23 mouse cellular contexts compared by ENCODE assay signal in the genomic region with DNA sequence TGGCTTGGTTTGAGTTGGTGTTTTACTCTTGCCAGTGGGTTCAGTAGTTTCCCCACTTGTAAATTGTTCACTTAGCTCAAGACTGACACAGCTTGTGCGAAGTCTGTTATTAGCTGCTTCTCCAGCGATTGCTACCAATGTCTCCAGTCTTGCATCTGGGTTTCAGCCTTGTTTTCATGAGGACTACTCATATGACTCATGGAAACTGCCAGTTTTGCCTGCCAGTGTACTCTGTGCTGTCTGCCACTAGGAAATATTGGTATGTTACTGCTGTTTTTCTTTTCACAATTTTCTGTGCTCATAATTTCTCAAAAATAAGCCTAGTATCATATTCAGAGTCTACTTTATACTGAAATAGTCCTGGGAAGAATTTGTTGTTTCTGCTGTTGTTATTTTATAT.
A peak's percentile ranks its signal among the peaks of the same experiment; 100 is the strongest.
DNase-seq lines count a peak whose midpoint lies in the region; ATAC-seq and TF ChIP-seq lines count a peak whose summit lies in the region.
"Had no signal": no experiment of that assay in that cellular context is flagged by ENCODE, and none has a peak within 500 bp of the region (broad histone marks: within the 10 kb centered on the region; RNA-seq: fewer than 3 reads in every experiment).

No protein-coding gene starts in this region.

- no peak overlapping the region for H3K9ac ChIP-seq in forebrain, embryonic 13.5 days
- H3K9ac ChIP-seq: embryonic facial prominence, embryonic 15.5 days; heart, embryonic 15.5 days had no signal

- H3K9me3 ChIP-seq in forebrain, embryonic 13.5 days (replicated peaks) = no peaks in the 10 kb centered on the region
- H3K9me3 ChIP-seq in forebrain, embryonic 10.5 days = no peaks in the 10 kb centered on the region
- H3K9me3 ChIP-seq: embryonic facial prominence, embryonic 15.5 days; heart, embryonic 10.5 days; heart, embryonic 15.5 days had no signal

- H3K4me1 ChIP-seq in forebrain, embryonic 13.5 days = no peaks in the 10 kb centered on the region
- no peaks in the 10 kb centered on the region for H3K4me1 ChIP-seq in forebrain, embryonic 10.5 days
- H3K4me1 ChIP-seq: embryonic facial prominence, embryonic 15.5 days; heart, embryonic 10.5 days; heart, embryonic 15.5 days had no signal

- TF ChIP-seq CTCF in layer of hippocampus, adult 2 months (conservative IDR thresholded peaks at IDR 0.05) = peak; percentile 50

- peak; percentile 50; the same call in 1 of the 2 replicates for ATAC-seq in forebrain, embryonic 13.5 days
- ATAC-seq in frontal cortex, adult (ENCODE audit: low TSS enrichment) = peak; percentile 62
- ATAC-seq: hindbrain, embryonic 16.5 days; inflammation-experienced regulatory T-cells, adult 6 months; intestine, postnatal 0 days had no signal

- no peak overlapping the region for H3K27ac ChIP-seq in forebrain, embryonic 13.5 days
- H3K27ac ChIP-seq in forebrain, embryonic 10.5 days = no peak overlapping the region
- H3K27ac ChIP-seq in layer of hippocampus, adult 2 months = no peak overlapping the region
- H3K27ac ChIP-seq: embryonic facial prominence, embryonic 15.5 days; heart, embryonic 10.5 days; heart, embryonic 15.5 days had no signal

- H3K4me2 ChIP-seq in forebrain, embryonic 13.5 days = no peak overlapping the region
- H3K4me2 ChIP-seq: embryonic facial prominence, embryonic 15.5 days; heart, embryonic 15.5 days had no signal

- no peak for DNase-seq in forebrain, embryonic 10.5 days (ENCODE audit: extremely low spot score, low spot score)
- no peak for DNase-seq in frontal cortex, postnatal 14 days (ENCODE audit: low spot score in 2 of 2)
- peak; percentile 12 to 63 for DNase-seq in layer of hippocampus, adult 2 months (ENCODE audit: low spot score in 2 of 2)
- peak; percentile 18 to 29 for DNase-seq in layer of hippocampus, postnatal 14 days (ENCODE audit: low spot score in 2 of 2)
- DNase-seq in adrenal gland, postnatal 14 days = no peak
- no peak for DNase-seq in adrenal gland, adult 18-20 months (ENCODE audit: low spot score in 2 of 2)
- DNase-seq: adrenal gland, postnatal 25 days; cerebellum, adult 11 months; cerebellum, adult 8-10 months; cerebellum, postnatal 14 days; embryo, embryonic 11 days; gastrocnemius, postnatal 10 days; heart, adult 18-20 months; heart, postnatal 14 days had no signal

- no peak overlapping the region for H3K4me3 ChIP-seq in forebrain, embryonic 13.5 days
- no peak overlapping the region for H3K4me3 ChIP-seq in forebrain, embryonic 10.5 days
- no peak overlapping the region for H3K4me3 ChIP-seq in layer of hippocampus, adult 2 months
- H3K4me3 ChIP-seq: embryonic facial prominence, embryonic 15.5 days; erythroblast, embryonic 14.5 days; heart, embryonic 10.5 days; heart, embryonic 15.5 days had no signal

- H3K27me3 ChIP-seq in forebrain, embryonic 13.5 days = no peaks in the 10 kb centered on the region
- no peaks in the 10 kb centered on the region for H3K27me3 ChIP-seq in forebrain, embryonic 10.5 days (ENCODE audit: poor library complexity, severe bottlenecking)
- H3K27me3 ChIP-seq: embryonic facial prominence, embryonic 15.5 days; heart, embryonic 15.5 days had no signal

- WGBS in forebrain, embryonic 13.5 days = 85% methylated on average over 2 of the region's 2 CpGs
- WGBS in forebrain, embryonic 10.5 days = 96% methylated on average over 2 of the region's 2 CpGs

- H3K36me3 ChIP-seq in forebrain, embryonic 13.5 days (ENCODE audit: poor library complexity, severe bottlenecking) = no peaks in the 10 kb centered on the region
- no peaks in the 10 kb centered on the region for H3K36me3 ChIP-seq in forebrain, embryonic 10.5 days (replicated peaks)
- H3K36me3 ChIP-seq: embryonic facial prominence, embryonic 15.5 days; heart, embryonic 10.5 days; heart, embryonic 15.5 days had no signal

Comparison
In these comparisons a context has a peak if more than half of its experiments do, and no peak if none do; other contexts are left out.
1. DNase-seq: peak in layer of hippocampus, adult 2 months (2 of 2) and layer of hippocampus, postnatal 14 days (2 of 2); none in forebrain, embryonic 10.5 days (single experiment), frontal cortex, postnatal 14 days (0 of 2), adrenal gland, postnatal 14 days (single experiment) and adrenal gland, adult 18-20 months (0 of 2).